Mouse (Mus musculus): ENCODE data around the gene Jag1.

Gene Jag1

GRCm38 (mm10) chr2:137116025-137116674 is at the start of gene Jag1:
Gene Jag1, minus strand, starts transcription at chr2:137116644.
- DNase-seq = peak in 1 of 2 experiments; percentile 22

GRCm38 (mm10) chr2:137156018-137156417 is 39.6 kb upstream of the Jag1 start:
- no peak for DNase-seq

GRCm38 (mm10) chr2:137153825-137154224 is 37.4 kb upstream of the Jag1 start:
- DNase-seq = no peak

- no peak for DNase-seq
Observed at GRCm38 (mm10) chr2:137153172-137153667, 36.8 kb upstream of the Jag1 start.

GRCm38 (mm10) chr2:137150953-137151352 is 34.5 kb upstream of the Jag1 start:
- no peak for DNase-seq

GRCm38 (mm10) chr2:137146938-137147666 is 30.7 kb upstream of the Jag1 start:
- no peak for DNase-seq

- no peak for DNase-seq
Observed at GRCm38 (mm10) chr2:137138063-137138462, 21.6 kb upstream of the Jag1 start.

GRCm38 (mm10) chr2:137134035-137134434 is 17.6 kb upstream of the Jag1 start:
- DNase-seq = no peak

- DNase-seq = no peak
Observed at GRCm38 (mm10) chr2:137124861-137125260, 8.4 kb upstream of the Jag1 start.

- peak; percentile 44 to 70 for DNase-seq
Observed at GRCm38 (mm10) chr2:137117321-137117690, 862 bp upstream of the Jag1 start.

- peak; percentile 56 to 67 for DNase-seq
Observed at GRCm38 (mm10) chr2:137116675-137117320, 354 bp upstream of the Jag1 start.

GRCm38 (mm10) chr2:137115241-137116024 is 1.0 kb downstream of the Jag1 start:
- DNase-seq = no peak

GRCm38 (mm10) chr2:137114248-137115096 is 2.0 kb downstream of the Jag1 start:
- peak; percentile 23 to 30 for DNase-seq

- no peak for DNase-seq
Observed at GRCm38 (mm10) chr2:137113288-137114061, 3.0 kb downstream of the Jag1 start.

GRCm38 (mm10) chr2:137110214-137110898 is 6.1 kb downstream of the Jag1 start:
- DNase-seq = no peak

GRCm38 (mm10) chr2:137109321-137110213 is 6.9 kb downstream of the Jag1 start:
- no peak for DNase-seq

- no peak for DNase-seq
Observed at GRCm38 (mm10) chr2:137107946-137108345, 8.5 kb downstream of the Jag1 start.

GRCm38 (mm10) chr2:137107203-137107602 is 9.2 kb downstream of the Jag1 start:
- DNase-seq = no peak

- DNase-seq = no peak
Observed at GRCm38 (mm10) chr2:137101074-137101473, 15.4 kb downstream of the Jag1 start.
